Mouse (Mus musculus): ENCODE measurements at regions not wholly inside any gene's neighbourhood (a gene's known extent, or its start where the extent isn't known, plus 50 kb on each side); places are given as distances from the start of the nearest gene placed in this dataset.

GRCm38 (mm10) chr2:44462619-44463329 is 464.7 kb downstream of the Gtdc1 start:
- no peak for TF ChIP-seq CTCF (IDR thresholded peaks at IDR 0.05; ENCODE audit: borderline replicate concordance, insufficient read depth, low read length)
- no peak for TF ChIP-seq POLR2A (IDR thresholded peaks at IDR 0.05; ENCODE audit: low read depth, low read length)

Measured in embryonic fibroblast, embryonic 13.5 days (primary cell).